8 mouse cellular contexts compared by ENCODE assay signal in genomic region chr14:57398813-57399427, GRCm38 (mm10). TPM values are rescaled to one million over a fixed set of nuclear protein-coding genes. Genes with fewer than 3 reads are reported as not detected.
DNase-seq lines count a peak whose midpoint lies in the region; ATAC-seq and TF ChIP-seq lines count a peak whose summit lies in the region.

No protein-coding gene starts in this region.

- TF ChIP-seq POLR2A in bone marrow, adult 2 months (IDR thresholded peaks at IDR 0.05; ENCODE audit: borderline replicate concordance, control insufficient read depth, low read depth, low read length) = no peak

- H3K79me2 ChIP-seq in macrophage (ENCODE audit: inconsistent target) = no peaks in the 10 kb centered on the region

- peak overlapping the region; percentile 75 for H3K4me3 ChIP-seq in bone marrow, adult 2 months (replicated peaks; ENCODE audit: control insufficient read depth, low read depth, low read length)
- peak overlapping the region; percentile 74 for H3K4me3 ChIP-seq in heart, embryonic 10.5 days
- H3K4me3 ChIP-seq in kidney, postnatal 0 days (replicated peaks; ENCODE audit: low read depth, low read length) = peak overlapping the region; percentile 55
- peak overlapping the region; percentile 45 for H3K4me3 ChIP-seq in macrophage (ENCODE audit: inconsistent target)

- no peaks in the 10 kb centered on the region for H3K36me3 ChIP-seq in heart, embryonic 10.5 days
- H3K36me3 ChIP-seq in kidney, postnatal 0 days (ENCODE audit: insufficient read depth, low read length) = no peaks in the 10 kb centered on the region
- H3K36me3 ChIP-seq in macrophage (ENCODE audit: inconsistent target) = no peaks in the 10 kb centered on the region

- no peak for TF ChIP-seq CTCF in bone marrow, adult 2 months (IDR thresholded peaks at IDR 0.05; ENCODE audit: control insufficient read depth, insufficient read depth, low read length)
- TF ChIP-seq CTCF in kidney, postnatal 0 days (IDR thresholded peaks at IDR 0.05; ENCODE audit: low read depth) = no peak

- DNase-seq in right cerebral cortex, postnatal 10 days (ENCODE audit: low spot score in 2 of 2) = peak; percentile 29 to 31
- no peak for DNase-seq in right cerebral cortex, postnatal 4 days
- no peak for DNase-seq in heart, embryonic 10.5 days (ENCODE audit: low spot score)
- peak; percentile 70 for DNase-seq in kidney, postnatal 0 days (ENCODE audit: low spot score)
- DNase-seq in retina, embryonic 14.5 days (ENCODE audit: low spot score) = no peak
- no peak for DNase-seq in frontal cortex, postnatal 14 days (ENCODE audit: low spot score in 2 of 2)

- WGBS in bone marrow, adult 2 months = 1% methylated on average over 13 of the region's 13 CpGs
- 19% methylated on average over 13 of the region's 13 CpGs for WGBS in heart, embryonic 10.5 days
- 7% methylated on average over 13 of the region's 13 CpGs for WGBS in kidney, postnatal 0 days
- WGBS in macrophage (ENCODE audit: missing documents) = under 1% methylated on average over 13 of the region's 13 CpGs

- H3K27ac ChIP-seq in bone marrow, adult 2 months (ENCODE audit: control insufficient read depth, insufficient read depth, low read depth, low read length, poor library complexity) = no peak overlapping the region; the same call in 1 of the 2 replicates
- H3K27ac ChIP-seq in heart, embryonic 10.5 days = peak overlapping the region; percentile 37; the same call in 1 of the 2 replicates
- H3K27ac ChIP-seq in kidney, postnatal 0 days = peak overlapping the region; percentile 74
- peak overlapping the region; percentile 91 for H3K27ac ChIP-seq in macrophage

- peaks cover 2% of the 10 kb centered on the region for H3K4me1 ChIP-seq in bone marrow, adult 2 months (ENCODE audit: control insufficient read depth, insufficient read depth, low read length)
- peaks cover 6% of the 10 kb centered on the region; the same call in 1 of the 2 replicates for H3K4me1 ChIP-seq in heart, embryonic 10.5 days
- no peaks in the 10 kb centered on the region for H3K4me1 ChIP-seq in kidney, postnatal 0 days (replicated peaks; ENCODE audit: insufficient read depth, low read length)

- H3K27me3 ChIP-seq in heart, embryonic 10.5 days (ENCODE audit: insufficient read depth, poor library complexity, severe bottlenecking) = peaks cover 20% of the 10 kb centered on the region; the same call in 1 of the 2 replicates
- no peaks in the 10 kb centered on the region for H3K27me3 ChIP-seq in kidney, postnatal 0 days (ENCODE audit: insufficient read depth, low read length)

- peak overlapping the region; percentile 67 for H3K4me2 ChIP-seq in kidney, postnatal 0 days (ENCODE audit: low read length)

- no peaks in the 10 kb centered on the region for H3K9me3 ChIP-seq in heart, embryonic 10.5 days
- H3K9me3 ChIP-seq in kidney, postnatal 0 days (replicated peaks; ENCODE audit: low read length) = no peaks in the 10 kb centered on the region

- H3K9ac ChIP-seq in kidney, postnatal 0 days (ENCODE audit: low read depth, low read length) = peak overlapping the region; percentile 36

- peak; percentile 18; the same call in 1 of the 2 replicates for ATAC-seq in kidney, postnatal 0 days (replicated peaks; ENCODE audit: low FRiP score, low read depth)

RNA-seq across cellular contexts. Expression of gene Cryl1, which starts 0.6 kb away (rescaled TPM):
- polyA plus RNA-seq in bone marrow, adult 2 months (2011; ENCODE audit: insufficient read depth, insufficient read length, low replicate concordance, missing spikeins) = 7.5 and 8.3 TPM in 2 replicates
- polyA plus RNA-seq in heart, embryonic 10.5 days (2016; fragmentation: Nextera tagmentation; extraction: Ambion mirVana) = 8.9 and 9.7 TPM in 2 replicates
- 100 and 105 TPM in 2 replicates for polyA plus RNA-seq in kidney, postnatal 0 days (2015; fragmentation: Nextera tagmentation; extraction: Ambion mirVana)
- 10 to 100 TPM in 19 of 26 experiments, 1 to 10 TPM in 7; 2.9 to 34.3 (median 17.9) TPM for total RNA-seq in macrophage (2018; cell fraction: chromatin; rRNA removed)
- total RNA-seq in macrophage (2018; cell fraction: cytosol; rRNA removed) = 10 to 100 TPM; 17.1 to 30.9 (median 23.6) TPM
- 10 to 100 TPM in 22 of 26 experiments, 1 to 10 TPM in 4; 5.4 to 30.8 (median 15.7) TPM for total RNA-seq in macrophage (2018; cell fraction: nucleus; rRNA removed)
- polyA plus RNA-seq in macrophage (2018) = 18.7 to 44.4 TPM (median 22.2 TPM) in 3 replicates

RNA-seq across cellular contexts. Expression of gene Ift88, which starts 24.9 kb away (rescaled TPM):
- polyA plus RNA-seq in bone marrow, adult 2 months (2011; ENCODE audit: insufficient read depth, insufficient read length, low replicate concordance, missing spikeins) = 0.99 and 3.9 TPM in 2 replicates
- 5.0 and 6.3 TPM in 2 replicates for polyA plus RNA-seq in heart, embryonic 10.5 days (2016; fragmentation: Nextera tagmentation; extraction: Ambion mirVana)
- polyA plus RNA-seq in kidney, postnatal 0 days (2015; fragmentation: Nextera tagmentation; extraction: Ambion mirVana) = 9.3 and 10.8 TPM in 2 replicates
- total RNA-seq in macrophage (2018; cell fraction: chromatin; rRNA removed) = 10 to 100 TPM in 25 of 26 experiments, 1 to 10 TPM in 1; 8.3 to 44.5 (median 33.4) TPM
- total RNA-seq in macrophage (2018; cell fraction: cytosol; rRNA removed) = 1 to 10 TPM; 3.3 to 7.5 (median 5.7) TPM
- 10 to 100 TPM in 21 of 26 experiments, 1 to 10 TPM in 5; 5.4 to 34.5 (median 18.1) TPM for total RNA-seq in macrophage (2018; cell fraction: nucleus; rRNA removed)
- polyA plus RNA-seq in macrophage (2018) = 4.3 to 7.0 TPM (median 4.9 TPM) in 3 replicates

Comparison
In these comparisons a context has a peak if more than half of its experiments do, and no peak if none do; other contexts are left out.
1. DNase-seq: peak in right cerebral cortex, postnatal 10 days (2 of 2) and kidney, postnatal 0 days (single experiment); none in right cerebral cortex, postnatal 4 days (single experiment), heart, embryonic 10.5 days (single experiment), retina, embryonic 14.5 days (single experiment) and frontal cortex, postnatal 14 days (0 of 2).
2. Peak in every context shown above with its lines, with median percentiles within 50 percentile points of each other: H3K4me3 ChIP-seq.